Mouse (Mus musculus) lung, embryonic 14.5 days (tissue): ENCODE results near the gene Spcs1. TPM values are rescaled to one million over a fixed set of nuclear protein-coding genes. Genes with fewer than 3 reads are reported as not detected.

ENCODE experiments used
- ATAC-seq: fragments of 200-750 bp; cut with Nextera tagmentation; 2 replicates; pipeline ENCODE4 v1.8.0; 2017; ENCODE audit warnings: mild to moderate bottlenecking, moderate TSS enrichment, moderate library complexity; ENCODE audit not compliant: insufficient read depth
- DNase-seq: peaks from one replicate; pipeline ENCODE4 v3.0.0-alpha.2; 2015
- H3K27ac ChIP-seq: fragments of 300-500 bp; sonication (generic); 2 replicates; pipeline ENCODE4 v1.5.1; 2014; ENCODE audit warnings: low read depth, mild to moderate bottlenecking, moderate library complexity
- H3K27me3 ChIP-seq: fragments of 300-500 bp; sonication (generic); 2 replicates; pipeline ENCODE4 v1.6.1; 2014; ENCODE audit warnings: low read length, control low read depth; ENCODE audit not compliant: insufficient read depth
- H3K36me3 ChIP-seq: fragments of 300-500 bp; sonication (generic); 2 replicates; pipeline ENCODE4 v1.6.1; 2014; ENCODE audit warnings: control low read depth; ENCODE audit not compliant: insufficient read depth
- H3K4me1 ChIP-seq: fragments of 300-500 bp; sonication (generic); 2 replicates; pipeline ENCODE4 v1.6.1; 2014; ENCODE audit warnings: antibody characterized with exemption, control low read depth; ENCODE audit not compliant: insufficient read depth
- H3K4me2 ChIP-seq: fragments of 300-500 bp; sonication (generic); 2 replicates; pipeline ENCODE4 v1.6.1; 2014; ENCODE audit warnings: mild to moderate bottlenecking
- H3K4me3 ChIP-seq: fragments of 300-500 bp; sonication (generic); 2 replicates; pipeline ENCODE4 v1.5.1; 2014; ENCODE audit warnings: low read depth, low read length
- H3K9ac ChIP-seq: fragments of 300-500 bp; sonication (generic); 2 replicates; pipeline ENCODE4 v1.6.1; 2014
- H3K9me3 ChIP-seq: fragments of 300-500 bp; sonication (generic); 2 replicates; pipeline ENCODE4 v1.6.1; 2016; ENCODE audit warnings: low read depth, low read length, control low read depth
- CTCF ChIP-seq: IDR thresholded peaks from 2 replicates; pipeline ENCODE4 v1.5.1; 2016; ENCODE audit warnings: antibody characterized with exemption, low read depth
- WGBS: fragments of 180-500 bp; shearing (Covaris S2); extraction: QIAGEN DNeasy Blood & Tissue Kit; methylation state at CpG from one replicate; pipeline ENCODE4 v1.1.7; 2014; 5-methylcytosine and 5-hydroxymethylcytosine counted together
- polyA plus RNA-seq: library from polyadenylated mRNA; unstranded; fragments of >200 nt; fragmentation: Nextera tagmentation; extraction: Ambion mirVana; gene quantifications from 2 replicates; pipeline ENCODE4 v1.2.1, GENCODE M21; 2014

Spcs1 gene
- polyA plus RNA-seq, 1 experiment from 2014 or later, result 352 TPM

- Histone ChIP-seq H3K4me2 (peak within 1 kb of the TSS; percentile 76), H3K9me3 (no peaks in the 10 kb centered on the region), H3K4me3 (peak within 1 kb of the TSS; percentile 71), H3K27ac (peak within 1 kb of the TSS; percentile 62; the same call in 1 of the 2 replicates), H3K36me3 (peaks cover 4% of the 10 kb centered on the region; the same call in 1 of the 2 replicates), H3K9ac (peak within 1 kb of the TSS; percentile 79), H3K4me1 (0 out of 2 replicates have a peak, but pooled peaks cover 3% of the 10 kb centered on the region), H3K27me3 (no peaks in the 10 kb centered on the region)
- ATAC-seq (peak; percentile 100), DNase-seq (peak; percentile 99)
- peak; percentile 43 for TF ChIP-seq CTCF
- under 1% methylated on average over 57 of the region's 57 CpGs for WGBS
Measured at GRCm38 (mm10) chr14:30951154-30951825, 50.2 kb downstream of the Spcs1 start, which contains the start of gene Nek4. TSS of gene Nek4 (plus strand) at chr14:30951377.

- Histone ChIP-seq H3K27me3 (no peaks in the 10 kb centered on the region), H3K27ac (no peak overlapping the region), H3K9ac (no peak overlapping the region), H3K4me2 (no peak overlapping the region), H3K4me3 (no peak overlapping the region), H3K36me3 (no peaks in the 10 kb centered on the region), H3K9me3 (no peaks in the 10 kb centered on the region), H3K4me1 (0 out of 2 replicates have a peak, but pooled peaks cover 3% of the 10 kb centered on the region)
- ATAC-seq, result no peak
- DNase-seq, result no peak
- no peak for TF ChIP-seq CTCF
- WGBS, result 89% methylated on average over 10 of the region's 10 CpGs
Measured at GRCm38 (mm10) chr14:30949986-30950385, 51.5 kb downstream of the Spcs1 start.

Other genes starting within 250 kb of the Spcs1 start
- gene Tmem110, start 176.1 kb downstream of the Spcs1 start, polyA plus RNA-seq, result 32.2 and 33.7 TPM in 2 replicates
- 3.8 and 5.1 TPM in 2 replicates for gene Mustn1, start 122.5 kb downstream of the Spcs1 start, polyA plus RNA-seq
- gene Itih4, start 115.2 kb downstream of the Spcs1 start, polyA plus RNA-seq, result not detected in 2 replicates
- gene Itih3, start 77.9 kb downstream of the Spcs1 start, polyA plus RNA-seq, result 0.31 and 0.71 TPM in 2 replicates
- gene Itih1, start 58.4 kb downstream of the Spcs1 start, polyA plus RNA-seq, result not detected in 2 replicates
- 11.9 and 12.3 TPM in 2 replicates for gene Nek4, start 50.3 kb downstream of the Spcs1 start, polyA plus RNA-seq
- gene Glt8d1, start 272 bp downstream of the Spcs1 start, polyA plus RNA-seq, result 69.1 and 69.6 TPM in 2 replicates
- gene Pbrm1, start 17.5 kb upstream of the Spcs1 start, polyA plus RNA-seq, result 101 and 110 TPM in 2 replicates
- 126 and 128 TPM in 2 replicates for gene Gnl3, start 17.5 kb upstream of the Spcs1 start, polyA plus RNA-seq
- gene Smim4, start 127.3 kb upstream of the Spcs1 start, polyA plus RNA-seq, result 60.9 and 74.3 TPM in 2 replicates
- 476 and 510 TPM in 2 replicates for gene Nt5dc2, start 129.4 kb upstream of the Spcs1 start, polyA plus RNA-seq
- 64.4 and 71.3 TPM in 2 replicates for gene Stab1, start 167.0 kb upstream of the Spcs1 start, polyA plus RNA-seq
- gene Tnnc1, start 206.6 kb upstream of the Spcs1 start, polyA plus RNA-seq, result 5.1 and 51.6 TPM in 2 replicates
- 386 and 411 TPM in 2 replicates for gene Nisch, start 215.3 kb upstream of the Spcs1 start, polyA plus RNA-seq
- gene Sema3g, start 216.2 kb upstream of the Spcs1 start, polyA plus RNA-seq, result 0.38 and 0.49 TPM in 2 replicates
- 11.8 and 16.5 TPM in 2 replicates for gene Phf7, start 249.6 kb upstream of the Spcs1 start, polyA plus RNA-seq
- gene Bap1, start 249.8 kb upstream of the Spcs1 start, polyA plus RNA-seq, result 83.1 and 91.5 TPM in 2 replicates